In genomic region chr5:110495051-110495450, GRCm38 (mm10) we compare ENCODE assay signal across 19 mouse cellular contexts. TPM values are rescaled to one million over a fixed set of nuclear protein-coding genes. Genes with fewer than 3 reads are reported as not detected.
DNase-seq lines count a peak whose midpoint lies in the region; ATAC-seq lines count a peak whose summit lies in the region.
"Had no signal": no experiment of that assay in that cellular context is flagged by ENCODE, and none has a peak within 500 bp of the region (broad histone marks: within the 10 kb centered on the region; RNA-seq: fewer than 3 reads in every experiment).

No protein-coding gene starts in this region.

- peaks cover 20% of the 10 kb centered on the region for H3K4me1 ChIP-seq in hindbrain, embryonic 14.5 days (replicated peaks; ENCODE audit: control insufficient read depth, insufficient read depth, low read length)
- peaks cover 3% of the 10 kb centered on the region; the same call in 1 of the 2 replicates for H3K4me1 ChIP-seq in hindbrain, embryonic 11.5 days (replicated peaks; ENCODE audit: control insufficient read depth, insufficient read depth, low read length)
- peaks cover 10% of the 10 kb centered on the region; the same call in 1 of the 2 replicates for H3K4me1 ChIP-seq in limb, embryonic 13.5 days
- peaks cover 13% of the 10 kb centered on the region for H3K4me1 ChIP-seq in limb, embryonic 10.5 days
- peaks cover 20% of the 10 kb centered on the region for H3K4me1 ChIP-seq in embryonic facial prominence, embryonic 13.5 days
- H3K4me1 ChIP-seq in midbrain, embryonic 14.5 days (ENCODE audit: control insufficient read depth, insufficient read depth, low read length) = no peaks in the 10 kb centered on the region
- H3K4me1 ChIP-seq: forebrain, embryonic 15.5 days; megakaryocyte, embryonic 14.5 days had no signal

- H3K27ac ChIP-seq in hindbrain, embryonic 14.5 days = peak overlapping the region; percentile 29
- H3K27ac ChIP-seq in hindbrain, embryonic 11.5 days (ENCODE audit: low read depth, low read length) = no peak overlapping the region
- H3K27ac ChIP-seq in limb, embryonic 13.5 days = no peak overlapping the region
- no peak overlapping the region for H3K27ac ChIP-seq in limb, embryonic 10.5 days
- 0 out of 2 replicates have a peak overlapping the region, but pooled peaks have one; percentile 63 for H3K27ac ChIP-seq in embryonic facial prominence, embryonic 13.5 days
- peak overlapping the region; percentile 32; the same call in 1 of the 2 replicates for H3K27ac ChIP-seq in midbrain, embryonic 14.5 days (replicated peaks; ENCODE audit: low read depth, low read length)
- H3K27ac ChIP-seq: forebrain, embryonic 15.5 days; heart, embryonic 10.5 days; liver, embryonic 14.5 days had no signal

- no peak overlapping the region for H3K4me2 ChIP-seq in hindbrain, embryonic 14.5 days (replicated peaks)
- no peak overlapping the region for H3K4me2 ChIP-seq in hindbrain, embryonic 11.5 days (replicated peaks; ENCODE audit: low read depth, low read length)
- H3K4me2 ChIP-seq in limb, embryonic 13.5 days (replicated peaks) = no peak overlapping the region
- H3K4me2 ChIP-seq in embryonic facial prominence, embryonic 13.5 days = no peak overlapping the region
- H3K4me2 ChIP-seq in midbrain, embryonic 14.5 days (ENCODE audit: low read length) = no peak overlapping the region
- H3K4me2 ChIP-seq: forebrain, embryonic 15.5 days; lung, embryonic 14.5 days had no signal

- H3K9ac ChIP-seq in hindbrain, embryonic 14.5 days = peak overlapping the region; percentile 29; the same call in 1 of the 2 replicates
- no peak overlapping the region for H3K9ac ChIP-seq in hindbrain, embryonic 11.5 days (ENCODE audit: low read depth, low read length)
- 0 out of 2 replicates have a peak overlapping the region, but pooled peaks have one; percentile 39 for H3K9ac ChIP-seq in limb, embryonic 13.5 days
- no peak overlapping the region for H3K9ac ChIP-seq in embryonic facial prominence, embryonic 13.5 days
- no peak overlapping the region for H3K9ac ChIP-seq in midbrain, embryonic 14.5 days (replicated peaks; ENCODE audit: low read length)
- H3K9ac ChIP-seq: forebrain, embryonic 15.5 days; liver, embryonic 14.5 days; lung, embryonic 14.5 days had no signal

- DNase-seq in hindbrain, embryonic 14.5 days (ENCODE audit: low spot score) = no peak
- DNase-seq in hindbrain, embryonic 11.5 days (ENCODE audit: low spot score) = no peak
- DNase-seq in limb, embryonic 10.5 days (ENCODE audit: low spot score) = no peak
- no peak for DNase-seq in midbrain, embryonic 14.5 days
- no peak for DNase-seq in cerebellum, postnatal 25 days
- no peak for DNase-seq in spleen, postnatal 4 days (ENCODE audit: low spot score in 2 of 2)
- DNase-seq: adrenal gland, postnatal 25 days; cerebellum, adult 9-10 months; lung, embryonic 14.5 days; right cerebral cortex, adult 18-20 months; thymus, adult 2 months; thymus, postnatal 4 days had no signal

- H3K4me3 ChIP-seq in hindbrain, embryonic 14.5 days (replicated peaks; ENCODE audit: low read length) = no peak overlapping the region
- H3K4me3 ChIP-seq in hindbrain, embryonic 11.5 days (ENCODE audit: low read depth, low read length) = no peak overlapping the region
- no peak overlapping the region for H3K4me3 ChIP-seq in limb, embryonic 13.5 days
- no peak overlapping the region for H3K4me3 ChIP-seq in limb, embryonic 10.5 days
- H3K4me3 ChIP-seq in embryonic facial prominence, embryonic 13.5 days = no peak overlapping the region
- no peak overlapping the region for H3K4me3 ChIP-seq in midbrain, embryonic 14.5 days (replicated peaks; ENCODE audit: low read depth, low read length)
- H3K4me3 ChIP-seq: forebrain, embryonic 15.5 days; heart, embryonic 10.5 days; megakaryocyte, embryonic 14.5 days had no signal

- 83% methylated on average over 6 of the region's 6 CpGs for WGBS in hindbrain, embryonic 14.5 days
- WGBS in hindbrain, embryonic 11.5 days = 89% methylated on average over 6 of the region's 6 CpGs
- WGBS in limb, embryonic 13.5 days = 59% methylated on average over 6 of the region's 6 CpGs
- WGBS in limb, embryonic 10.5 days = 77% methylated on average over 6 of the region's 6 CpGs
- 54% methylated on average over 6 of the region's 6 CpGs for WGBS in embryonic facial prominence, embryonic 13.5 days
- 85% methylated on average over 6 of the region's 6 CpGs for WGBS in midbrain, embryonic 14.5 days

- H3K36me3 ChIP-seq in hindbrain, embryonic 14.5 days (replicated peaks; ENCODE audit: control insufficient read depth, insufficient read depth) = no peaks in the 10 kb centered on the region
- no peaks in the 10 kb centered on the region for H3K36me3 ChIP-seq in hindbrain, embryonic 11.5 days (ENCODE audit: control insufficient read depth, insufficient read depth, low read length)
- no peaks in the 10 kb centered on the region for H3K36me3 ChIP-seq in limb, embryonic 13.5 days
- no peaks in the 10 kb centered on the region for H3K36me3 ChIP-seq in limb, embryonic 10.5 days
- no peaks in the 10 kb centered on the region for H3K36me3 ChIP-seq in embryonic facial prominence, embryonic 13.5 days
- no peaks in the 10 kb centered on the region for H3K36me3 ChIP-seq in midbrain, embryonic 14.5 days (ENCODE audit: control insufficient read depth, insufficient read depth, low read length)
- H3K36me3 ChIP-seq: forebrain, embryonic 15.5 days; heart, embryonic 10.5 days had no signal

- H3K9me3 ChIP-seq in hindbrain, embryonic 14.5 days (ENCODE audit: control insufficient read depth, low read length) = no peaks in the 10 kb centered on the region
- H3K9me3 ChIP-seq in hindbrain, embryonic 11.5 days (ENCODE audit: control insufficient read depth, low read length) = no peaks in the 10 kb centered on the region
- H3K9me3 ChIP-seq in limb, embryonic 13.5 days = no peaks in the 10 kb centered on the region
- no peaks in the 10 kb centered on the region for H3K9me3 ChIP-seq in limb, embryonic 10.5 days (replicated peaks)
- no peaks in the 10 kb centered on the region for H3K9me3 ChIP-seq in embryonic facial prominence, embryonic 13.5 days
- H3K9me3 ChIP-seq in midbrain, embryonic 14.5 days (ENCODE audit: control insufficient read depth, low read length) = no peaks in the 10 kb centered on the region
- H3K9me3 ChIP-seq: forebrain, embryonic 15.5 days; heart, embryonic 10.5 days; megakaryocyte, embryonic 14.5 days had no signal

- ATAC-seq in hindbrain, embryonic 14.5 days (ENCODE audit: low FRiP score) = no peak
- ATAC-seq in hindbrain, embryonic 11.5 days (ENCODE audit: low FRiP score) = no peak
- ATAC-seq in limb, embryonic 13.5 days (ENCODE audit: low FRiP score, low read depth) = no peak
- no peak for ATAC-seq in embryonic facial prominence, embryonic 13.5 days (ENCODE audit: insufficient number of reproducible peaks, insufficient read depth, low FRiP score, low TSS enrichment, low read depth)
- ATAC-seq in midbrain, embryonic 14.5 days (ENCODE audit: low FRiP score, low TSS enrichment) = no peak
- ATAC-seq: CD4-positive, CD25-positive, alpha-beta regulatory T cell, adult 4 months had no signal

- H3K27me3 ChIP-seq in hindbrain, embryonic 14.5 days (ENCODE audit: control insufficient read depth, insufficient read depth, low read length) = no peaks in the 10 kb centered on the region
- no peaks in the 10 kb centered on the region for H3K27me3 ChIP-seq in hindbrain, embryonic 11.5 days (ENCODE audit: control insufficient read depth, insufficient read depth, low read length)
- peaks cover 5% of the 10 kb centered on the region; the same call in 1 of the 2 replicates for H3K27me3 ChIP-seq in limb, embryonic 13.5 days
- H3K27me3 ChIP-seq in limb, embryonic 10.5 days (ENCODE audit: low read depth, poor library complexity, severe bottlenecking) = peaks cover 14% of the 10 kb centered on the region
- no peaks in the 10 kb centered on the region; the same call in 1 of the 2 replicates for H3K27me3 ChIP-seq in embryonic facial prominence, embryonic 13.5 days
- no peaks in the 10 kb centered on the region for H3K27me3 ChIP-seq in midbrain, embryonic 14.5 days (ENCODE audit: control insufficient read depth, insufficient read depth, low read length)
- H3K27me3 ChIP-seq: forebrain, embryonic 15.5 days had no signal

RNA-seq across cellular contexts. Expression of gene Fbrsl1, which starts 46.7 kb away (rescaled TPM):
- polyA plus RNA-seq in hindbrain, embryonic 14.5 days (2014; fragmentation: Nextera tagmentation; extraction: Ambion mirVana) = 23.8 and 24.8 TPM in 2 replicates
- polyA plus RNA-seq in hindbrain, embryonic 11.5 days (2014; fragmentation: Nextera tagmentation; extraction: Ambion mirVana) = 15.8 and 17.5 TPM in 2 replicates
- polyA plus RNA-seq in limb, embryonic 13.5 days (2015; fragmentation: Nextera tagmentation; extraction: Ambion mirVana) = 16.0 and 17.3 TPM in 2 replicates
- 22.5 and 24.8 TPM in 2 replicates for polyA plus RNA-seq in limb, embryonic 10.5 days (2016; fragmentation: Nextera tagmentation; extraction: Ambion mirVana)
- 14.8 and 15.5 TPM in 2 replicates for polyA plus RNA-seq in embryonic facial prominence, embryonic 13.5 days (2015; fragmentation: Nextera tagmentation; extraction: Ambion mirVana)
- 20.7 and 22.0 TPM in 2 replicates for polyA plus RNA-seq in midbrain, embryonic 14.5 days (2014; fragmentation: Nextera tagmentation; extraction: Ambion mirVana)

RNA-seq across cellular contexts. Expression of gene Galnt9, which starts 49.1 kb away (rescaled TPM):
- polyA plus RNA-seq in hindbrain, embryonic 14.5 days (2014; fragmentation: Nextera tagmentation; extraction: Ambion mirVana) = 23.9 and 26.9 TPM in 2 replicates
- 4.3 and 4.6 TPM in 2 replicates for polyA plus RNA-seq in hindbrain, embryonic 11.5 days (2014; fragmentation: Nextera tagmentation; extraction: Ambion mirVana)
- polyA plus RNA-seq in limb, embryonic 13.5 days (2015; fragmentation: Nextera tagmentation; extraction: Ambion mirVana) = 0.26 and 0.55 TPM in 2 replicates
- not detected in 2 replicates for polyA plus RNA-seq in limb, embryonic 10.5 days (2016; fragmentation: Nextera tagmentation; extraction: Ambion mirVana)
- polyA plus RNA-seq in embryonic facial prominence, embryonic 13.5 days (2015; fragmentation: Nextera tagmentation; extraction: Ambion mirVana) = 0.73 and 1.0 TPM in 2 replicates
- polyA plus RNA-seq in midbrain, embryonic 14.5 days (2014; fragmentation: Nextera tagmentation; extraction: Ambion mirVana) = 19.4 and 23.7 TPM in 2 replicates
- polyA plus RNA-seq: heart, embryonic 10.5 days; lung, embryonic 14.5 days had no signal

Comparison
In these comparisons a context has a peak if more than half of its experiments do, and no peak if none do; other contexts are left out.
1. H3K27ac ChIP-seq: peak in hindbrain, embryonic 14.5 days (single experiment), embryonic facial prominence, embryonic 13.5 days (single experiment) and midbrain, embryonic 14.5 days (single experiment); none in hindbrain, embryonic 11.5 days (single experiment), limb, embryonic 13.5 days (single experiment) and limb, embryonic 10.5 days (single experiment).
2. H3K9ac ChIP-seq: peak in hindbrain, embryonic 14.5 days (single experiment) and limb, embryonic 13.5 days (single experiment); none in hindbrain, embryonic 11.5 days (single experiment), embryonic facial prominence, embryonic 13.5 days (single experiment) and midbrain, embryonic 14.5 days (single experiment).